Mouse (Mus musculus) midbrain, embryonic 13.5 days (tissue): Measurements from ENCODE around the gene Nhs. TPM values are rescaled to one million over a fixed set of nuclear protein-coding genes. Genes with fewer than 3 reads are reported as not detected.

Experiments used
- ATAC-seq: fragments of 200-750 bp; cut with Nextera tagmentation; 2 replicates; pipeline ENCODE4 v1.8.0; 2017; ENCODE audit warnings: mild to moderate bottlenecking, moderate TSS enrichment, moderate library complexity
- H3K27ac ChIP-seq: fragments of 300-500 bp; sonication (generic); 2 replicates; pipeline ENCODE4 v1.5.1; 2015; ENCODE audit warnings: inconsistent platforms, mild to moderate bottlenecking, moderate library complexity
- H3K27me3 ChIP-seq: fragments of 300-500 bp; sonication (generic); 2 replicates; pipeline ENCODE4 v1.6.1; 2015; ENCODE audit warnings: mild to moderate bottlenecking, inconsistent platforms
- H3K36me3 ChIP-seq: fragments of 300-500 bp; sonication (generic); 2 replicates; pipeline ENCODE4 v1.6.1; 2015; ENCODE audit warnings: mild to moderate bottlenecking, inconsistent platforms
- H3K4me1 ChIP-seq: fragments of 300-500 bp; sonication (generic); replicated peaks from 2 replicates; pipeline ENCODE4 v1.6.1; 2015; ENCODE audit warnings: inconsistent platforms
- H3K4me2 ChIP-seq: fragments of 300-500 bp; sonication (generic); replicated peaks from 2 replicates; pipeline ENCODE4 v1.6.1; 2015; ENCODE audit warnings: moderate library complexity, mild to moderate bottlenecking, inconsistent platforms
- H3K4me3 ChIP-seq: fragments of 300-500 bp; sonication (generic); replicated peaks from 2 replicates; pipeline ENCODE4 v1.5.1; 2015; ENCODE audit warnings: mild to moderate bottlenecking, inconsistent platforms
- H3K9ac ChIP-seq: fragments of 300-500 bp; sonication (generic); replicated peaks from 2 replicates; pipeline ENCODE4 v1.6.1; 2015; ENCODE audit warnings: mild to moderate bottlenecking, inconsistent platforms
- H3K9me3 ChIP-seq: fragments of 300-500 bp; sonication (generic); 2 replicates; pipeline ENCODE4 v1.6.1; 2016; ENCODE audit warnings: mild to moderate bottlenecking, inconsistent platforms
- WGBS: fragments of 180-500 bp; shearing (Covaris S2); methylation state at CpG from one replicate; pipeline ENCODE4 v1.1.7; 2015; 5-methylcytosine and 5-hydroxymethylcytosine counted together
- polyA plus RNA-seq: library from polyadenylated mRNA; unstranded; fragments of >200 nt; fragmentation: Nextera tagmentation; extraction: Ambion mirVana; gene quantifications from 2 replicates; pipeline ENCODE4 v1.2.1, GENCODE M21; 2015

Gene Nhs
- polyA plus RNA-seq, 1 experiment from 2014 or later: 3.1 TPM

GRCm38 (mm10) chrX:162012570-162012969 lies 147.0 kb downstream of the Nhs start:
- Histone ChIP-seq H3K9ac (no peak overlapping the region), H3K4me1 (peaks cover 18% of the 10 kb centered on the region), H3K4me2 (no peak overlapping the region), H3K27me3 (peaks cover 65% of the 10 kb centered on the region), H3K27ac (no peak overlapping the region), H3K36me3 (no peaks in the 10 kb centered on the region), H3K4me3 (no peak overlapping the region), H3K9me3 (no peaks in the 10 kb centered on the region)
- ATAC-seq: no peak
- 90% methylated on average over 4 of the region's 4 CpGs for whole genome bisulfite sequencing

GRCm38 (mm10) chrX:162009876-162010275 lies 149.7 kb downstream of the Nhs start:
- H3K27ac ChIP-seq: peak overlapping the region; percentile 62
- WGBS: 20% methylated on average over 3 of the region's 3 CpGs
- no peak overlapping the region for H3K9ac ChIP-seq
- H3K4me3 ChIP-seq: no peak overlapping the region
- H3K36me3 ChIP-seq: no peaks in the 10 kb centered on the region
- peak; percentile 83 for ATAC-seq
- no peaks in the 10 kb centered on the region for H3K9me3 ChIP-seq
- H3K4me1 ChIP-seq: peaks cover 7% of the 10 kb centered on the region
- H3K27me3 ChIP-seq: peaks cover 64% of the 10 kb centered on the region
- no peak overlapping the region for H3K4me2 ChIP-seq

- H3K9ac ChIP-seq: no peak overlapping the region
- WGBS: 42% methylated on average over 1 of the region's 1 CpGs
- no peaks in the 10 kb centered on the region for H3K4me1 ChIP-seq
- H3K4me2 ChIP-seq: no peak overlapping the region
- H3K4me3 ChIP-seq: no peak overlapping the region
- no peak for ATAC-seq
- H3K27ac ChIP-seq: no peak overlapping the region
- H3K27me3 ChIP-seq: peaks cover 70% of the 10 kb centered on the region
- H3K36me3 ChIP-seq: no peaks in the 10 kb centered on the region
- H3K9me3 ChIP-seq: no peaks in the 10 kb centered on the region
Observed at GRCm38 (mm10) chrX:162003818-162004217, 155.7 kb downstream of the Nhs start.

GRCm38 (mm10) chrX:161998876-161999275 lies 160.7 kb downstream of the Nhs start:
- Histone ChIP-seq H3K9ac (no peak overlapping the region), H3K4me2 (no peak overlapping the region), H3K9me3 (no peaks in the 10 kb centered on the region), H3K4me1 (peaks cover 15% of the 10 kb centered on the region; the same call in 1 of the 2 replicates), H3K27ac (no peak overlapping the region), H3K36me3 (no peaks in the 10 kb centered on the region), H3K4me3 (no peak overlapping the region), H3K27me3 (peaks cover 61% of the 10 kb centered on the region)
- 61% methylated on average over 3 of the region's 3 CpGs for WGBS
- ATAC-seq: no peak

GRCm38 (mm10) chrX:161997170-161997795 lies 162.2 kb downstream of the Nhs start:
- Histone ChIP-seq H3K9ac (no peak overlapping the region), H3K4me1 (peaks cover 15% of the 10 kb centered on the region), H3K4me3 (no peak overlapping the region), H3K27ac (peak overlapping the region; percentile 73), H3K9me3 (no peaks in the 10 kb centered on the region), H3K27me3 (peaks cover 63% of the 10 kb centered on the region; the same call in 1 of the 2 replicates), H3K4me2 (no peak overlapping the region), H3K36me3 (no peaks in the 10 kb centered on the region)
- 27% methylated on average over 2 of the region's 2 CpGs for WGBS
- peak; percentile 86 for ATAC-seq

- no peaks in the 10 kb centered on the region for H3K36me3 ChIP-seq
- H3K4me3 ChIP-seq: no peak overlapping the region
- no peak overlapping the region for H3K4me2 ChIP-seq
- no peak overlapping the region for H3K27ac ChIP-seq
- no peaks in the 10 kb centered on the region; the same call in 1 of the 2 replicates for H3K4me1 ChIP-seq
- WGBS: 96% methylated on average over 1 of the region's 1 CpGs
- ATAC-seq: no peak
- H3K9ac ChIP-seq: no peak overlapping the region
- no peaks in the 10 kb centered on the region for H3K9me3 ChIP-seq
- H3K27me3 ChIP-seq: peaks cover 81% of the 10 kb centered on the region
Observed at GRCm38 (mm10) chrX:161990171-161990570, 169.4 kb downstream of the Nhs start.

- no peaks in the 10 kb centered on the region for H3K9me3 ChIP-seq
- H3K36me3 ChIP-seq: no peaks in the 10 kb centered on the region
- H3K4me3 ChIP-seq: no peak overlapping the region
- H3K27me3 ChIP-seq: peaks cover 67% of the 10 kb centered on the region
- no peak overlapping the region for H3K27ac ChIP-seq
- no peak overlapping the region for H3K4me2 ChIP-seq
- ATAC-seq: no peak
- no peak overlapping the region for H3K9ac ChIP-seq
- 73% methylated on average over 6 of the region's 6 CpGs for WGBS
- H3K4me1 ChIP-seq: no peaks in the 10 kb centered on the region
Observed at GRCm38 (mm10) chrX:161984961-161985360, 174.6 kb downstream of the Nhs start.

GRCm38 (mm10) chrX:161981399-161981798 lies 178.1 kb downstream of the Nhs start:
- Histone ChIP-seq H3K4me1 (0 out of 2 replicates have a peak, but pooled peaks cover 8% of the 10 kb centered on the region), H3K9ac (no peak overlapping the region), H3K4me2 (no peak overlapping the region), H3K4me3 (no peak overlapping the region), H3K27ac (no peak overlapping the region), H3K36me3 (no peaks in the 10 kb centered on the region), H3K27me3 (peaks cover 68% of the 10 kb centered on the region), H3K9me3 (no peaks in the 10 kb centered on the region)
- WGBS: 83% methylated on average over 6 of the region's 6 CpGs
- no peak for ATAC-seq

- ATAC-seq: no peak
- Histone ChIP-seq H3K4me3 (no peak overlapping the region), H3K4me1 (0 out of 2 replicates have a peak, but pooled peaks cover 8% of the 10 kb centered on the region), H3K4me2 (no peak overlapping the region), H3K9ac (no peak overlapping the region), H3K27ac (no peak overlapping the region), H3K36me3 (no peaks in the 10 kb centered on the region), H3K9me3 (no peaks in the 10 kb centered on the region), H3K27me3 (peaks cover 76% of the 10 kb centered on the region)
Observed at GRCm38 (mm10) chrX:161979946-161980345, 179.6 kb downstream of the Nhs start.

- H3K4me1 ChIP-seq: 0 out of 2 replicates have a peak, but pooled peaks cover 8% of the 10 kb centered on the region
Observed at GRCm38 (mm10) chrX:161977236-161977841, 182.2 kb downstream of the Nhs start.

GRCm38 (mm10) chrX:161976376-161976775 lies 183.2 kb downstream of the Nhs start:
- 68% methylated on average over 2 of the region's 2 CpGs for WGBS
- H3K4me2 ChIP-seq: no peak overlapping the region
- H3K27ac ChIP-seq: no peak overlapping the region
- no peaks in the 10 kb centered on the region for H3K36me3 ChIP-seq
- peaks cover 74% of the 10 kb centered on the region for H3K27me3 ChIP-seq
- no peak overlapping the region for H3K4me3 ChIP-seq
- ATAC-seq: no peak
- no peak overlapping the region for H3K9ac ChIP-seq
- no peaks in the 10 kb centered on the region for H3K9me3 ChIP-seq
- H3K4me1 ChIP-seq: 0 out of 2 replicates have a peak, but pooled peaks cover 8% of the 10 kb centered on the region

More at GRCm38 (mm10) chrX:161977236-161977841, 182.2 kb downstream of the Nhs start:
- no peak overlapping the region for H3K4me2 ChIP-seq
- H3K27ac ChIP-seq: no peak overlapping the region
- no peak overlapping the region for H3K9ac ChIP-seq
- no peaks in the 10 kb centered on the region for H3K36me3 ChIP-seq
- ATAC-seq: no peak
- WGBS: 74% methylated on average over 4 of the region's 4 CpGs
- no peak overlapping the region for H3K4me3 ChIP-seq
- H3K9me3 ChIP-seq: no peaks in the 10 kb centered on the region
- peaks cover 74% of the 10 kb centered on the region for H3K27me3 ChIP-seq

GRCm38 (mm10) chrX:161973572-161973971 lies 186.0 kb downstream of the Nhs start:
- H3K36me3 ChIP-seq: no peaks in the 10 kb centered on the region
- 0 out of 2 replicates have a peak, but pooled peaks cover 5% of the 10 kb centered on the region for H3K4me1 ChIP-seq
- H3K27ac ChIP-seq: no peak overlapping the region
- peaks cover 70% of the 10 kb centered on the region for H3K27me3 ChIP-seq
- ATAC-seq: no peak
- 44% methylated on average over 3 of the region's 3 CpGs for WGBS
- H3K4me2 ChIP-seq: no peak overlapping the region
- H3K4me3 ChIP-seq: no peak overlapping the region
- no peaks in the 10 kb centered on the region for H3K9me3 ChIP-seq
- no peak overlapping the region for H3K9ac ChIP-seq
